Mouse (Mus musculus) mesoderm, embryonic 11.5 days (tissue): ENCODE measurements around the gene Nacad.
"Not testable (repeated sequence)": the region's sequence is repeated elsewhere in the genome, so short reads cannot be mapped to it uniquely, and the experiment has no call there.

Experiments
- DNase-seq: peaks from one replicate; pipeline ENCODE4 v3.0.0-alpha.2; 2012; ENCODE audit warnings: low read depth, low spot score

Nacad gene

GRCm38 (mm10) chr11:6605491-6606399 lies at the start of gene Nacad:
Gene Nacad (minus strand): TSS chr11:6606053.
- peak; percentile 71 for DNase-seq

GRCm38 (mm10) chr11:6654903-6655302 lies 49.0 kb upstream of the Nacad start:
- DNase-seq: peak; percentile 91

GRCm38 (mm10) chr11:6652978-6653377 lies 47.1 kb upstream of the Nacad start:
- DNase-seq: not testable (repeated sequence)

- DNase-seq: no peak
These were observed 44.7 kb upstream of the Nacad start for GRCm38 (mm10) chr11:6650519-6650918.

- no peak for DNase-seq
These were observed 42.2 kb upstream of the Nacad start for GRCm38 (mm10) chr11:6647831-6648724.

GRCm38 (mm10) chr11:6644566-6644965 lies 38.7 kb upstream of the Nacad start:
- DNase-seq: no peak

- DNase-seq: no peak
These were observed 33.2 kb upstream of the Nacad start for GRCm38 (mm10) chr11:6639072-6639471.

- DNase-seq: no peak
These were observed 32.7 kb upstream of the Nacad start, which contains the start of gene Wap for GRCm38 (mm10) chr11:6638537-6638936. Gene Wap (minus strand): TSS chr11:6638637.

GRCm38 (mm10) chr11:6636150-6636549 lies 30.3 kb upstream of the Nacad start:
- DNase-seq: no peak

GRCm38 (mm10) chr11:6629655-6630054 lies 23.8 kb upstream of the Nacad start:
- peak; percentile 22 for DNase-seq

GRCm38 (mm10) chr11:6628568-6628967 lies 22.7 kb upstream of the Nacad start:
- DNase-seq: peak; percentile 54

- DNase-seq: no peak
These were observed 21.9 kb upstream of the Nacad start for GRCm38 (mm10) chr11:6627731-6628130.

GRCm38 (mm10) chr11:6626388-6626772 lies 20.5 kb upstream of the Nacad start:
- no peak for DNase-seq

GRCm38 (mm10) chr11:6625478-6626387 lies 19.9 kb upstream of the Nacad start, which contains the start of gene Tbrg4:
Gene Tbrg4 (minus strand): TSS chr11:6626067.
- peak; percentile 97 for DNase-seq

- DNase-seq: no peak
These were observed 18.9 kb upstream of the Nacad start for GRCm38 (mm10) chr11:6624619-6625382.

GRCm38 (mm10) chr11:6623704-6624103 lies 17.9 kb upstream of the Nacad start:
- DNase-seq: no peak

GRCm38 (mm10) chr11:6615250-6616205 lies 9.7 kb upstream of the Nacad start:
- no peak for DNase-seq

- no peak for DNase-seq
These were observed 802 bp downstream of the Nacad start for GRCm38 (mm10) chr11:6605021-6605481.

- no peak for DNase-seq
These were observed 1.3 kb downstream of the Nacad start for GRCm38 (mm10) chr11:6604604-6604936.
